Mouse (Mus musculus) thymus, adult 18-20 months (tissue): ENCODE measurements around the gene Prmt1.

Experiments used
- DNase-seq, 2 experiments: peaks; one replicate each; pipeline ENCODE4 v3.0.0; 2022; ENCODE audit warnings: mixed read lengths in 2 of 2

Prmt1 gene

GRCm38 (mm10) chr7:45012011-45012410 lies 25.6 kb upstream of the Prmt1 start:
- DNase-seq = no peak

DNA sequence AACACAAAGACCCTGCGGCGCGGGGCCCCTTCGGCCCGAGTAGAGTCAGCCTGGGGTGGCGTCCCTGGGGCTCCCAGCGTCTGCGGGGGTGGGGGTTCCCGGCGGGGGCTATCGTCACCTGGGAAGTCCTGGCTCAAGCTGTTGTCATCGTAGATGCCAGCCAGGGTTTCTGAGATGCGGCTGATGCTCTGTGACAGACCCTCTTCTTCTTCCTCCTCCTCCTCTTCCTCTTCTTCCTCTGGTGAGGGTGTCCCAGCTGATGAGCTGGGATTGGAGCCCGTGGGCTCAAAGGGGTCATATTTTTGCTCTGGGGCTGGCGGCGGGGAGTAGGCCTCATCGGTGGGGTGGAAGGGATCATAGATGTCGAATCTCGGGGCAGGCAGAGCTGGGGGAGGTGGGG lies 22.0 kb upstream of the Prmt1 start:
- no peak for DNase-seq

DNA sequence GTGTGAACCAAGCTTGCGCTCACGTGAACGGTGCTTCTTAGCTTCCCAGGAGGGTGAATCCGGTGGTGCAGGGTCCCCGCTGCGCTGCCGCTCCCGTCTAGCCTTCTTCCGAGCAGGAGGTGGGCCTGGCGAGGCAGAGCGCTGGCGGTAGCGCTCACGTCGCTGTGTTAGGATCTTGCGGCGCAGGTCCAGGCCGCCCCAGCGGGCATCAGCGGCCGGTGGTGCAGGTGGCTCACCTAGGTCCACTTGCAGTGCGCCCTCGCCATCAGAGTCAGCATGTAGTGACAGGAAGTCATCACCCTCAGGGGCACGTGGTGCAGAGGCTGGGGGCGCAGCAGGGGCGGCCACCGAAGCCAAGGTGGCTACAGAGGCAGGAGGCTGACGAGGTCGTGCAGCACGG lies 21.5 kb upstream of the Prmt1 start:
- no peak for DNase-seq

- no peak for DNase-seq
Observed at GRCm38 (mm10) chr7:45007141-45007540, 20.8 kb upstream of the Prmt1 start.

DNA sequence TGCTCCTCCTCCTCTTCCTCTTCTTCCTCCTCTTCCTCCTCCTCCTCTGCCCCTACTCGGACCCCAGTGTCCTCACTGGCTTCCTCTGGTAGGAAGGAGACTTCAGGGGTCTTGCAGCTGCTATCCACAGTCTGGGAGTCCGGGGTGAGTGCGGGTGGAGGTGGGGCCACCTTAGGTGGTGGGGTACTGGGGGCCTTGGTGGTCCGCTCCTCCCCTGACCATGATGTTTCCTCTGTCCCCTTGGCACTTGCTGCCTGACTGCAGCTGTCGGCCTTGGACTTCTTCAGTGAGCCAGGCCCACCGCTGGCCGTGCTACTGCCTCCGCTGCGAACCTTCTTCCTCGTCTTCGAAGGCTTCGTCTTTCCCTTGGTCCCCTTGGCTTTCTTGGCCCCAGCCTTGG lies 20.1 kb upstream of the Prmt1 start:
- no peak for DNase-seq

DNA sequence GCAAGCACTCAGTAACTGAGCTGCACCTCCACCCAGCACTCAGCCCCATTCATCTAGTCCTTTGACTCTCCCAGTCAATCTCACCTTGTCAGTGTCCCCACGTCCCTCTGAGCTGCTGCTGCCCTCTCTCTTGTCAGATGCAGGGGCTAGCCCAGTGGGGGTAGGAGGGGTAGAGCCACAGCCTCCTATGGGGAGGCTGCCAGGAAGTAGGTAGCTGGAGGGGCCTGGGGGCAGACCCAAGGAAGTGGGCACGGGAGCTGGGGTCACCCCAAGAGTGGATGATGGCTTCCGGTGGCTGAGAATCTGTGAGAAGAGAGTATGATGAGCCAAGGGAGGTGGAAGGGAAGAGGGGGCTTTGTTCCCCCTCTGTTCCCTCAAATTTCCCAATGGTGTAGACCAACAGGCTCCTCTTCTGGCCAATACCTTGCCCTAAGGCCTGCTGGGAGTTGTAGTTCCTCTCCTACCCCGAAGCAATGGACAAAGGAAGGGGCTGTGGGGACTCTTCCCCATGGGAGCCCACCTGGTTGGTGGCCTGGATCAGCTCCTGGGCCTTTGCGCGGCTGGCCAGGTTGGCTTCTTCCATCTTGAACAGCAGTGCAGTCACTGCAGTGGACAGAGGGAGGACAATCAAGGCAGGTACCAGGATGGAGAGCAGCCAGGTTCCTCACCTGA lies 19.1 kb upstream of the Prmt1 start:
- DNase-seq = no peak

- DNase-seq = no peak
Observed at GRCm38 (mm10) chr7:45004546-45004945, 18.2 kb upstream of the Prmt1 start.

- DNase-seq = no peak
Observed at GRCm38 (mm10) chr7:45002440-45002839, 16.1 kb upstream of the Prmt1 start.

DNA sequence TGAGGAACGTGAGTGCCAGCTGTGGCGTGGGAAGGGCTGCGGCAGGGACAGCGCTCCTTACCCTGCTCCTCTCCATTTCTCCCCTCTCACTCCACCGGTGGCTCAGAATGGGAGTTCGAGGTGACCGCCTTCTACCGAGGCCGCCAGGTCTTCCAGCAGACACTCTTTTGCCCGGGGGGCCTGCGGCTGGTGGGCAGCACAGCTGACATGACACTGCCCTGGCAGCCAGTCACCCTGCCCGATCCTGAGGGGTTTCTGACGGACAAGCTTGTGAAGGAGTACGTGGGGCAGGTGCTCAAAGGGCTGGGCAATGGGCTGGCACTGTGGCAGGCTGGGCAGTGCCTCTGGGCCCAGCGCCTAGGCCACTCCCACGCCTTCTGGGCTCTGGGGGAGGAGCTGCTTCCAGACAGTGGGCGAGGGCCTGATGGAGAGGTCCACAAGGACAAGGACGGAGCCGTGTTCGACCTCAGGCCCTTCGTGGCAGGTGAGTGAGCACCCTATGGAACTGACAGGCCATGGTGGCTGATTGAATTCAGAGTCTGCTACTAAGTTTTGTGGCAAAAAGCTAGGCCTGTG lies 14.3 kb upstream of the Prmt1 start:
- no peak for DNase-seq

DNA sequence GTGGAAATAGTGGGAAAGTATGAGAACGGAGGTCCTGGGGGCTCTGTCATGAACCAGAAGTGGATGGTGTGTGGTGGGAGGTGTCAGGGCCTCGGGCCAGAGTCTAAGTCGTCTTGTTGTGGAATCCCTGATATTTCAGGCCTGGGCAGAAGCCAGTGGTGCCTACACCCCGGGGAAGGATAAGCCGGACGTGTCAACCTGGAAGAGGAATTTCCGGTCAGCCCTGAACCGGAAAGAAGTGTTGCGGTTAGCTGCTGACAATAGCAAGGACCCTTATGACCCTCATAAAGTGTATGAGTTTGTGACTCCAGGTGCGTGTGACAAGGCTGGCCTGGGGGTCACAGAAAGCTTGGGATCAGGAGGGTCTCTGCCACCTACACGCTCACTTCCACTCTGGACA lies 13.4 kb upstream of the Prmt1 start:
- no peak for DNase-seq

GRCm38 (mm10) chr7:44998501-44998955 lies 12.2 kb upstream of the Prmt1 start, which contains the start of gene Bcl2l12:
TSS of gene Bcl2l12 (minus strand) at chr7:44998712.
- no peak for DNase-seq

DNA sequence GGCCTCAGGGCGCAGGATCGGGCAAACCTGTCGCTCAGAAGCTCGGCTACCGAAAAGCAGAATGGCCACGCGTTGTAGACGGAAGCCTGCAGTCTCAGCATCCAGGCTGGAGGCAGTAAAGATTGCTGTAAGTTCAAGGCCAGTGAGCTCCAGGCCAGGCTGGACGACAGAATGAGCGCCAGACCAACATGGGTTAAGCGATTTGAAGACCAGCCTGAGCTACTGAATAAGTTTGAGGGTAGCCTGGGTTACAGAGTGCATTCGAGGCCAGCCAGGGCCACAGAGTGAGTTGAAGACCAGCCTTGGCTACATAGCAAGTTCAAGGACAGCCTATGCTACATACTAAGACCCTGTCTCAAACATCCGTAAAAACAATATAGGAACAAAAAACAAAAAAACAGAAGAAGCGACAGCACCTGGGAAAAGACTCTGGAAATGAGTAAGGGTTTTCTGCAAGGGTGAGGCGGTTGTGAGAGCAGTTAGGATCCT lies 11.6 kb upstream of the Prmt1 start:
- DNase-seq = no peak

DNA sequence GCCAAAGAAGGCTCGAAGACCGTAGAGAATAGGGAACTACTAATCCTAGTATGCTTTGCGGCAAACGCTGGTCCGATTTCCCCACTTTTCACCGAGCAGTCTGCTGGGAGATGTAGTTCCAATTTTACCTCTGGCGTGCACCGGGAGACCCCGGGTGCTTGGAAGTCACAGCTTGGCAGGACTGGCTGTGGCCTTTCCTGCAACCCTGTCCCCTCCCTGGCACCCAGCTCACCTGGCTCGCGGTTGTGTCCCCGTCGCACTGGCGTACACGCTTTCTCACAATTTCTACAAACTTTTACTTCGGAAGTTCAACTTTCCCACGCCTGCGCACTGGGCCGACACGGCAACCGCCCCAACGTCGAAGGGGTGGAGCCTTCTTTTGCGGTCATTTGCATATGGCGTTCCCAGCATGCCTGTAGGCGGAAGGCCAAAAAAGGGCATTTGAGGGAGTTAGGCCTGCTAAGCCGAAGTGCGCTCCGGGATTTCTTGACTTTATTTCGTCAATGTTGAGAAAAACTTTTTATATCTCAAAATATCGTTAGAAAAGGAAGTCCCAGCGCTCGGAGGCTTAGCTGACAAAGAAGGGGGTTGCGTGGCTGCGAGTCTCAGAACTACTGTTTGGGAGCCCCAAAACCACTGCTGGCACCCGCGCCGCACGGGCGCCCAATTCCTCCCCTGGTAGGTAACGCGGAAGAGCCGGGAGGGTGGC lies 11.0 kb upstream of the Prmt1 start, which contains the start of gene Irf3:
TSS of gene Irf3 (plus strand) at position 418 of the 709 bp plus-strand sequence.
- DNase-seq = peak; percentile 92 to 95

GRCm38 (mm10) chr7:44996672-44997071 lies 10.3 kb upstream of the Prmt1 start:
- no peak for DNase-seq

DNA sequence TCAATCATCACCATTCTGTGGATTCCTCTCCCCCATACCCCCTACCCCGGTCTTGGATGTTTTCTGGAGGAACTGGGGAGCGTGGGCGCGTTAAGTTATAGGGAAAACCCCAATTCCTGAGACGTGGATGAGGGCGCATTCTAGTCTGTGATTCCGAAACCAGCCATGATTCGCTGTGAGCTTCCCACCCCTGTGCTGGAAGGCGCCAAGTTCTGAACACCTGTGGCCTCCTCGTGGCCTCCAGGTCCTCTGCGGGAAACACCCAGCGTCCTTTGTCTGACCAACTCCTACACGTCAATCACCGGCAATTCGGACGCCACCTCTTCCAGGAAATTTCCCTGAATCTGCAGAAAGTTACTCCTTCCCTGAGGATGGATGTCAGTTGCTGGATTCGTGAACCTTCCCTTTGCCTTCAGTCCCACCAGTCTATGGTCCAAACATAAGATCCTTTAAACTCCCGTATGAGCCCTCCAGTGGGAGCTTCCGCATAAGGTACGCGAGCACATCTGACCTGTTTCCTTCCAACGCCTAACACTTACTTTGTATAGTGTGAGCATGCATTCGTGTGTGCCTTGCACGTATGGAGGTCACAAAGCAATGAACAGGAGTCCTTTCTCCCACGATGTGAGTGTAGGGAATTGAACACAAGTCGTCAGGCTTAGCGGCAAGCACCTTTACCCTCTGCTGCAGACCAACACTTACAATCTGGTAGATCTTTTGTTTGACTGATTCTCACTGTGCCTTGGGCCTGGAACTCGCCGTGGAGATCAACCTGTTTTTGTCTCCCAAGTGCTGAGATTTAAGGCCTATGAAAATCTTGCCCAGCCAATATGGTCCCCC lies 731 bp upstream of the Prmt1 start:
- DNase-seq = no peak

DNA sequence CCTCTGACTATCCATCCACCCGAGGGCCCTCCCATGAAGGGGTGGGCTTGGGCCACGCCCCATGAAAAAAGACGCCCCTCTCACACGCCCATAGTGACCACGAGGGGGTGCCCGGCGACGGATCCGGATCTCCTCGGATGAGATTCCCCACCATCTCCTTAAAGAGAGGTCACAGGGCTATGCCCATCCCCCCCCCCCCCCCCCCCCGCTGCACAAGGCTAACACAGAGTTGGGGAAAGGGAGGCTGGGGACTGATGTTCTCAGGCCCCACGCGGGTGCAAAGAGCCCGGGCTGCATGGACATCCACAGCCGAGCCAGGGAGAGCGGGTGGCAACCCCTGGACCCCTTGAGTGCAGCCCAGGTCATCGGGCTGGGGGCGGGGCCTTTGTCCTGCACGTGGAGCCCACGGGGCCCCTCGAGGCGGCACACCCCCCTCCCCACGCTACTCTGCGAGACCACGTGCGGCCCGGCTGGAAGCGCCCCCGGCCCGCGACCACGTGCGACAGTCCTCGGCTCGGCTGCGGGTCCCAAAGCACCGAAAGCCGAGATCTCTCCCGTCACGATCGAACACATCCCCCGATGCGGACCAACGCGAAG lies 675 bp downstream of the Prmt1 start:
- DNase-seq = peak; percentile 52 to 71

DNA sequence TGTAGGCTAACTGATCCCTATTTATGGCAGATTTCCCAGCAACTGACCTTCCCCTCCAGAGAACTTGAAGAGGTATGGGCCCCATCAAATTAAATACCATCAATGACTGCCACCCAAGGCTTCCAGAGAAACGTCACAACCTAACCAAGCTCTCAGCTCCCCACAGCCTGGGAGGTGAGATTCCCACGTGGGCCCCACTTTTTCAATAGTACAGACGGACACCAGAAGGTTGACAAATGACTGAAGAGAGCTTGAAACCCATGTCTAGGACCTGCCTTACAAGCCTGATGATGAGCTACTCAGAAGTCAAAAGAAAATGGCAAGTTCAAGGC lies 1.6 kb downstream of the Prmt1 start:
- DNase-seq = no peak

DNA sequence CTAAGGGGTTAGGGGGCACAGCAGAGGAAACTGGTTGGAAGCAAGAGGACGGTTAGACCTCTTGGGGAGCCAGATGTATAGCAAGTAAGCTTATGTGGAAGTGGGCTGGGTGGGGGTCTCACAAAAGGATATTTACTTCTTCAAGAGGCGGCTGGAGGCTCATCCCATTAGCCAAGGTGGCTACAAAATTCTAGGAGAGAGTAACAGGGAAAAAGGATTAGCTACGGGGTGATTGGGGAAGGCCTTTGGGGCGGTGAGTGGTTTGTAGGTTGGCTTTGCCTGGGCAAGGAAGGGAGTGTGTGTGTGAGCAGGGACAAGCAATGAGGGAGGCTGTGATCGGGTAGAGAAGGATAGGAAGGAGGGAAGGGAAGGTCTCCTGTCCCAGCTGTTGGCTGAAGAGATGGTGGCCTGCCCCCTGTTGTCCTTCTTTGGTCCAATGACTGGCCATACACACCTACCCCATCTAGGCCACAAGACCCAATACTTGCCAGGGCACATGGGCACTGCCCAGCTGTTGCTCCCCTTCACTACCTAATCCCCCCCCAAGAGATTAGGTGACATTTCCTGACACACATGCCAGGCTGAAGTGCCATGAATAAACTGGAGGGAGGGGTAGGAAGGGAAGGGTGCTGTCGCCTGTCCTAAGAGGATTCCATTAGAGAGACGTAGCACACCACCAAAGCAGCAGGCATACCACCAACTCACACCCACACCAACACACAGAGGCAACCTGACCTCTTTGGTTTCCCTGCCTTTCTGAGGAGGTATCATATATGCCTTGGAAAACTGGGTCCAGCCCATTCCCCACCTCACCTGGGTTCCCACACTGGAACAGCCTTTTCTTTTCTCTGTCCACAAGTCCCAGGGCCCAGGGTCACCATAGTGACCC lies 2.2 kb downstream of the Prmt1 start:
- DNase-seq = no peak

DNA sequence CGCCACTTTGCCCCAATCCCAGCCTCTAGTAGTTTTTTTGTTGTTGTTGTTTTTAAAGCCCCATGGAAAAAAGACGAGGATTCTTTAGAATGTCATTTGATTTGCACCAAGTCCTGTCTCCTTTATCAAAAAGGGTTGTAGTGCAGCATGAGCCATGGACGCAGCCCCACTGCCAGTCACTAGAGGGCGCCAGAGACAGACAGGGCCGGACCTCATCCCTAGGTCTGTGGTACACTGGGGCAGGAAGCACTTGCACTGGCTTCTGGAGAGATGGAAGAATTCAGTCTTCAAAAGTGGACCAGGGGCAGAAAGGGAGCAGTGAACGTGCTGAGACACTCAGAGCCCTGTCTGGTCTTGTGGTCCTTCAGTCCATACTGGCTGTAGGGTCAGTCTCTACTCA lies 3.3 kb downstream of the Prmt1 start:
- peak; percentile 64 to 67 for DNase-seq

DNA sequence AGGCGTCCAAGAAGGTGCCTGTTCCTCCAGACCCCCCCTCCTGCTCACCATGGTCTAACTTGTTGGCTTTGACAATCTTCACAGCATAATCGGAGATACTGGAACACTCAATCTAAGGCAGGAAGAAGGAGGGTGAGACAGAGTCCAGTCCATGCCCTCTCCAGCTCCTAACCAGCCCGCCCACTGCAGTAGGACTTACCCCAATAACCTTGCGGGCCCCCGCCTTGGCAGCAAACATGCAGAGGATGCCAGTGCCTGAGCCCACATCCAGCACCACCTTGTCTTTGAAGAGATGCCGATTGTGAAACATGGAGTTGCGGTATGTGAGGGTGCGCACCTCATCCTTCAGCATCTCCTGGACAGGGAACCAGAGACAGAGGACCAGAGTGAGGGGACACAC lies 4.8 kb downstream of the Prmt1 start:
- DNase-seq = no peak

GRCm38 (mm10) chr7:44978300-44978699 lies 8.1 kb downstream of the Prmt1 start:
- DNase-seq = no peak

GRCm38 (mm10) chr7:44975117-44975419 lies 11.3 kb downstream of the Prmt1 start:
- no peak for DNase-seq
